Mouse (Mus musculus) hindbrain, postnatal 0 days (tissue): Measurements from ENCODE around the gene Gmfb. TPM values are rescaled to one million over a fixed set of nuclear protein-coding genes. Genes with fewer than 3 reads are reported as not detected.

Experiments used
- ATAC-seq: fragments of 200-750 bp; cut with Nextera tagmentation; 2 replicates; pipeline ENCODE4 v1.8.0; 2017; ENCODE audit warnings: mild to moderate bottlenecking, moderate TSS enrichment, moderate library complexity
- DNase-seq: peaks from one replicate; pipeline ENCODE4 v3.0.0-alpha.2; 2015; ENCODE audit warnings: low spot score
- H3K27ac ChIP-seq: fragments of 300-500 bp; sonication (generic); 2 replicates; pipeline ENCODE4 v1.5.1; 2014; ENCODE audit warnings: mild to moderate bottlenecking
- H3K27me3 ChIP-seq: fragments of 300-500 bp; sonication (generic); 2 replicates; pipeline ENCODE4 v1.6.1; 2014; ENCODE audit warnings: low read length, mixed read lengths; ENCODE audit not compliant: insufficient read depth
- H3K36me3 ChIP-seq: fragments of 300-500 bp; sonication (generic); 2 replicates; pipeline ENCODE4 v1.6.1; 2014; ENCODE audit warnings: low read length, mixed read lengths; ENCODE audit not compliant: insufficient read depth
- H3K4me1 ChIP-seq: fragments of 300-500 bp; sonication (generic); 2 replicates; pipeline ENCODE4 v1.6.1; 2014; ENCODE audit warnings: antibody characterized with exemption, low read length, mixed read lengths; ENCODE audit not compliant: insufficient read depth
- H3K4me2 ChIP-seq: fragments of 300-500 bp; sonication (generic); 2 replicates; pipeline ENCODE4 v1.6.1; 2014; ENCODE audit warnings: low read depth, mild to moderate bottlenecking, low read length, moderate library complexity, mixed read lengths
- H3K4me3 ChIP-seq: fragments of 300-500 bp; sonication (generic); 2 replicates; pipeline ENCODE4 v1.5.1; 2014; ENCODE audit warnings: low read length
- H3K9ac ChIP-seq: fragments of 300-500 bp; sonication (generic); replicated peaks from 2 replicates; pipeline ENCODE4 v1.6.1; 2014; ENCODE audit warnings: mild to moderate bottlenecking, low read length, moderate library complexity, mixed read lengths
- H3K9me3 ChIP-seq: fragments of 300-500 bp; sonication (generic); 2 replicates; pipeline ENCODE4 v1.6.1; 2016; ENCODE audit warnings: low read length, mixed read lengths
- CTCF ChIP-seq: IDR thresholded peaks from 2 replicates; pipeline ENCODE4 v1.5.1; 2016; ENCODE audit warnings: antibody characterized with exemption, control low read depth, low read depth
- WGBS: fragments of 180-500 bp; shearing (Covaris S2); extraction: QIAGEN DNeasy Blood & Tissue Kit; methylation state at CpG from one replicate; pipeline ENCODE4 v1.1.7; 2014; 5-methylcytosine and 5-hydroxymethylcytosine counted together
- polyA plus RNA-seq: library from polyadenylated mRNA; unstranded; fragments of >200 nt; fragmentation: Nextera tagmentation; extraction: Ambion mirVana; gene quantifications from 2 replicates; pipeline ENCODE4 v1.2.1, GENCODE M21; 2015
- total RNA-seq: library from RNA; depleted of rRNA; stranded (reverse); fragments of >200 nt; gene quantifications from 2 replicates; pipeline ENCODE4 v1.2.3, GENCODE M21; 2014; rRNA removed

Gene Gmfb
- total and polyA plus RNA-seq, 2 experiments from 2014 or later: 117 to 121 TPM

DNA sequence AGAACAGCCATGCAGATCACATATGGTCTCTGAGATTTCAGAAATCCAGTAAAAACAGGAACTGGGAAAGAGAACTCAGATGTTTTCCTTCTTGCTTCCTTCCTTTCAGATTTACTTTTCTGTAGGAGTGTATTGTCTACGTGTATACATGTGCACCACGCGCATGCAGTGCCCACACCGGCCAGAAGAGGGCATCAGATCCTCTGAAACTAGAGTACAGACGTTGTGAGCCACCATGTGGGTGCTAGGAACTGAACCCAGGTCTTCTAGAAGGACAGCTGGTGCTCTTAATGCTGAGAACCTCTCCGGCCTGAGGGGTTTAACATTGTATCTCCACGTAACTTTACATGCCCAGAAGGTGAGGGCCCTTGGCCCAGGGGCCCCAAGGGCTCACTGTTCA lies 42.8 kb downstream of the Gmfb start:
- peak; percentile 27 for TF ChIP-seq CTCF
- ATAC-seq (no peak), DNase-seq (no peak)
- H3K4me1 ChIP-seq: no peaks in the 10 kb centered on the region
- no peak overlapping the region for H3K9ac ChIP-seq
- WGBS: 95% methylated on average over 7 of the region's 7 CpGs
- no peak overlapping the region for H3K4me3 ChIP-seq
- H3K36me3 ChIP-seq: peaks cover 46% of the 10 kb centered on the region
- no peak overlapping the region for H3K4me2 ChIP-seq
- no peaks in the 10 kb centered on the region for H3K9me3 ChIP-seq
- H3K27me3 ChIP-seq: no peaks in the 10 kb centered on the region
- H3K27ac ChIP-seq: no peak overlapping the region

DNA sequence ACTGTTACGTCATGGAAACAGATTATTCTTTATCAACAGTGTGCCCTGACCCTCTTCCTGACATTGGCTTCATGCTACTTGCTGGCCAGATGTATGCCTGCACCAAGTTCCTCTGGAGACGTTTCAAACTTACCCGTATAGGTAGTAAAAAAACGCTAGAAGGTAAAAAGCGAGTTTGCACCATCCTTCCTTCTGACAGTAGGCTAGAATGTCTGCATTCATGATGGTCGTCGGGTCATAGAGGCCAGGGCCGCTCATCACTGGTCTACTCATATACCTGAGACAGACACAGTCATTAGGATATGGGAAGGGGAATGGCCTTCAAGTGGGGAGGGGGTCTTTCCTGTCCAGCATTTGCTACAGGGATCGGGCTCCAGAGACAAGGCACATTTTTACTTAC lies 43.3 kb downstream of the Gmfb start:
- no peak overlapping the region for H3K4me3 ChIP-seq
- H3K9ac ChIP-seq: no peak overlapping the region
- WGBS: 98% methylated on average over 9 of the region's 9 CpGs
- no peak for TF ChIP-seq CTCF
- no peak overlapping the region for H3K27ac ChIP-seq
- H3K9me3 ChIP-seq: no peaks in the 10 kb centered on the region
- H3K4me1 ChIP-seq: no peaks in the 10 kb centered on the region
- no peaks in the 10 kb centered on the region for H3K27me3 ChIP-seq
- ATAC-seq (no peak), DNase-seq (no peak)
- peaks cover 51% of the 10 kb centered on the region for H3K36me3 ChIP-seq
- no peak overlapping the region for H3K4me2 ChIP-seq

DNA sequence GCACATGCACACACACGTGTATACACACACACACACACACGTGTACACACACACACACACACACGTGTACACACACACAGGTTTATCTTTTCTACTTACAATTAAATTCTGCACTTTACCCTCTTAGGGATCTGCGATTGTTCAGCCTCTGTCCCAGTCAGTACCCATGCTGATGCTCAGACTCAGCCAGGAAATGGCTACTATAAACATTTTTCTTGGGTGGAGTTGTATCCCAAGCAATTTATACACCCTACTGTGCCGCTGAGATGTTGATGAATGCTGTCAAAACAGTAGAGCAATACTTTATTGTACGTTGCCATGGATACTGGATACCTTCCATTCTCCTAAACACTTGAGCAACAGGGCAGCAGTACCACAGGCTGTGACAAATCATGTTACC lies 52.0 kb downstream of the Gmfb start:
- ATAC-seq (no peak), DNase-seq (no peak)
- Histone ChIP-seq H3K27me3 (no peaks in the 10 kb centered on the region), H3K4me2 (no peak overlapping the region), H3K27ac (no peak overlapping the region), H3K9me3 (no peaks in the 10 kb centered on the region), H3K36me3 (peaks cover 21% of the 10 kb centered on the region), H3K4me1 (no peaks in the 10 kb centered on the region), H3K9ac (no peak overlapping the region), H3K4me3 (no peak overlapping the region)
- TF ChIP-seq CTCF: no peak
- 85% methylated on average over 6 of the region's 6 CpGs for WGBS

DNA sequence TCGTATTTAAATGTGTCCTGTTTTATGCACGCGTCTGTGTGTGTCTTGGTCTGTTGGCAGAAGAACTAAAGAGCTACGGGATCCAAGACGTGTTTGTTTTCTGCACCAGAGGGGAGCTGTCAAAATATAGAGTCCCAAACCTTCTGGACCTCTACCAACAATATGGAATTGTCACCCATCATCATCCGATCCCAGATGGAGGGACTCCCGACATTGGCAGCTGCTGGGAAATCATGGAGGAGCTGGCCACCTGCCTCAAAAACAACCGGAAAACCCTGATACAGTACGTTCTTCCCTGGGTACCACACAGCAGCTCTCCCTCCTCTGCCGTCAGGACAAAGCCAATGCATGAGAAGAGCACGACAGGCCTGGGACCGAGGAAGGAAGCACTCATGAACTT lies 54.9 kb downstream of the Gmfb start:
- ATAC-seq (0 out of 2 replicates have a peak, but pooled peaks have one; percentile 55), DNase-seq (peak; percentile 10)
- no peak for TF ChIP-seq CTCF
- Histone ChIP-seq H3K4me1 (no peaks in the 10 kb centered on the region), H3K9me3 (no peaks in the 10 kb centered on the region), H3K4me2 (no peak overlapping the region), H3K27me3 (no peaks in the 10 kb centered on the region), H3K9ac (no peak overlapping the region), H3K4me3 (no peak overlapping the region), H3K36me3 (peaks cover 7% of the 10 kb centered on the region), H3K27ac (no peak overlapping the region)
- WGBS: 55% methylated on average over 12 of the region's 12 CpGs

DNA sequence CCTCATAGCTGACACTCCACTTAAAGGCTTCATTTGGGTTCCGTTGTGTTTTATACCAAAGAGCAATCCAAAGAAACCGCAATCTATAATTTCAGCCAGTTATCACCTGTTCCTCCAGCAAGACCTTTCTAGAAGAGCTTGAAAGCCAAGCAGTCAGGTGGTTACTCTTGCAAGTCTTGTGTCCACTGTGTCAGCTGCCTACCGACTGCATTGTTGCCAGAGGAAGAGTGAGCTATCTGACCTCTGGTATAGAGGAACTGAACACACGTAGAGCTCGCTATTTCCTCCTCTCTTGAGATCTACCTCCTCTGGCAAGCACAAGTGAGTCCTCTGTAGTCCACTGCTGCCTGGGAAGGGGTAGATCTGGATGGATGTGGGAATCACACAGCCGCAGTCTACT lies 60.9 kb downstream of the Gmfb start:
- no peak for ATAC-seq
- H3K36me3 ChIP-seq: no peaks in the 10 kb centered on the region
- no peaks in the 10 kb centered on the region for H3K4me1 ChIP-seq
- no peak for TF ChIP-seq CTCF
- H3K4me3 ChIP-seq: peak overlapping the region; percentile 77
- peak overlapping the region; percentile 53 for H3K9ac ChIP-seq
- no peaks in the 10 kb centered on the region for H3K9me3 ChIP-seq
- no peak for DNase-seq
- H3K27ac ChIP-seq: no peak overlapping the region
- WGBS: 42% methylated on average over 6 of the region's 6 CpGs
- H3K27me3 ChIP-seq: no peaks in the 10 kb centered on the region
- H3K4me2 ChIP-seq: peak overlapping the region; percentile 86

DNA sequence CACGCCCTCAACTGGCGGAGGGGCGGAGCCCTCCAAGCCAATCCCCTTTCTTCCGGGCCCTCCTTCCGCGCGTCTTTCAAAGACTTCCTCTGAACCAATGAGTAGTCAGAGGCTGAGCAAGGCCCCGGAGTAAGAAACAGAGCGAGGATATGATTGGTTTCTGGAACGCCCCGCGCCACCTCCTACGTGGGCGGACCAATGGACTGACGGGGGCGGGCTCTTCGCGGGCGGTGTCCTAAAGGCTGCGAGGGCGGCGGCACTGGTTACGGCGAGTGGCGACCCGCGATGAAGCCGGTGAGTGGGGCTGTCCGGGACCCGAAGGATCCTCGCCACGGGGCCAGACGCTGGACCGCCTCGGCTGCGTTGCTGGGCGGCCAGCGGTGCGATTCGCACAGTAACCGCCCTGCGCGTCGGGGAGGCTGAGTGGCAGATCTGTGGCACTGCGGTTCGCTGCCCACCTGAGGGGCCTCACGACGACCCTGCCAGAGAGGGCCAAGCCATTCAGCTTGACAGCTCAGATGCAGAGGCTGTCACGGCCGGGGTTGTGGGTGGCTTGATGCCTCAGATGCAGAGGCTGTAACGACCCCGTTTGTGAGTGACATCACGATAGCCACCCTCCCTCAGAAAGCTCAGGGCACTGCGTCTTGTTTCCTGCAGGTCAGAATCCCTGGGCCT lies 61.5 kb downstream of the Gmfb start, which contains the start of gene Cdkn3:
Gene Cdkn3 (plus strand): TSS at position 187 of the 675 bp plus-strand sequence.
- H3K9me3 ChIP-seq: no peaks in the 10 kb centered on the region
- DNase-seq: peak; percentile 93
- H3K36me3 ChIP-seq: no peaks in the 10 kb centered on the region
- no peak within 1 kb of the TSS for H3K27ac ChIP-seq
- TF ChIP-seq CTCF: 0 out of 2 replicates have a peak, but pooled peaks have one; percentile 6
- H3K4me1 ChIP-seq: no peaks in the 10 kb centered on the region
- H3K4me2 ChIP-seq: peak within 1 kb of the TSS; percentile 86
- peak; percentile 100 for ATAC-seq
- peak within 1 kb of the TSS; percentile 77 for H3K4me3 ChIP-seq
- no peaks in the 10 kb centered on the region for H3K27me3 ChIP-seq
- under 1% methylated on average over 54 of the region's 54 CpGs for WGBS
- H3K9ac ChIP-seq: peak within 1 kb of the TSS; percentile 53

DNA sequence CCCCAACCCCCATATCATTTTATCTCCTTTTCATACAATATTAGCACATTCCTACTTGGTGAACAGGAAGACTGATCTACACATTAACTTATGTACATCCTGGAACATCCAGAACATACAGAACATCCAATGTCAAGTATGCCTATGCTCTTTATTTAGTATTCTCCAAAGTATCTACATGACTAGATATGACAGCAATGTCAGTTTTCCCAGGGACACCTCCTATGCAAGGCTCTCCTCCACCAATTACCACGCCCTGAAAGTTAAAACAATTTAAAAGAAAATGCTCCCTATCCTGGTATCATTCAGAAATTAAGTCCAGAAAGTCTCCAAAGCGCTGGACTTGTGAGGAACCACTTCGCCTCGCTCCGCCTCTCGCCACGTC lies 62.1 kb downstream of the Gmfb start:
- Histone ChIP-seq H3K4me2 (peak overlapping the region; percentile 86), H3K4me1 (no peaks in the 10 kb centered on the region), H3K36me3 (no peaks in the 10 kb centered on the region), H3K27ac (no peak overlapping the region), H3K4me3 (peak overlapping the region; percentile 77), H3K9ac (no peak overlapping the region), H3K9me3 (no peaks in the 10 kb centered on the region), H3K27me3 (no peaks in the 10 kb centered on the region)
- no peak for DNase-seq
- ATAC-seq: no peak; the same call in 1 of the 2 replicates
- WGBS: 2% methylated on average over 7 of the region's 7 CpGs
- no peak for TF ChIP-seq CTCF

Other genes starting within 250 kb of the Gmfb start
- gene Cdkn3, start 61.7 kb downstream of the Gmfb start, total RNA-seq: 1.2 TPM in 1 of 2 replicates, not detected in the other
- 10.8 and 11.2 TPM in 2 replicates for gene Cdkn3, start 61.7 kb downstream of the Gmfb start, polyA plus RNA-seq
- 114 and 123 TPM in 2 replicates for gene Cnih1, start 33.8 kb downstream of the Gmfb start, total RNA-seq
- gene Cnih1, start 33.8 kb downstream of the Gmfb start, polyA plus RNA-seq: 208 and 214 TPM in 2 replicates
- 10.2 and 24.9 TPM in 2 replicates for gene Cgrrf1, start 9.9 kb upstream of the Gmfb start, total RNA-seq
- gene Cgrrf1, start 9.9 kb upstream of the Gmfb start, polyA plus RNA-seq: 27.6 and 33.0 TPM in 2 replicates
- gene Samd4, start 60.6 kb upstream of the Gmfb start, total RNA-seq: 14.3 and 14.7 TPM in 2 replicates
- gene Samd4, start 60.6 kb upstream of the Gmfb start, polyA plus RNA-seq: 4.4 and 4.9 TPM in 2 replicates